Mouse (Mus musculus) forebrain, embryonic 14.5 days (tissue): ENCODE results near the gene Mapkapk5. TPM values are rescaled to one million over a fixed set of nuclear protein-coding genes. Genes with fewer than 3 reads are reported as not detected.

Source experiments
- ATAC-seq: fragments of 200-750 bp; cut with Nextera tagmentation; 2 replicates; pipeline ENCODE4 v1.8.0; 2017; ENCODE audit warnings: mild to moderate bottlenecking, moderate library complexity
- DNase-seq: peaks from one replicate; pipeline ENCODE4 v3.0.0-alpha.2; 2015; ENCODE audit warnings: low spot score
- H3K27ac ChIP-seq: fragments of 300-500 bp; sonication (generic); 2 replicates; pipeline ENCODE4 v1.5.1; 2014; ENCODE audit warnings: low read depth, mild to moderate bottlenecking, control low read depth, low read length, moderate library complexity
- H3K27me3 ChIP-seq: fragments of 300-500 bp; sonication (generic); replicated peaks from 2 replicates; pipeline ENCODE4 v1.6.1; 2014; ENCODE audit warnings: low read length, control low read depth, mixed read lengths; ENCODE audit not compliant: control insufficient read depth, insufficient read depth
- H3K36me3 ChIP-seq: fragments of 300-500 bp; sonication (generic); 2 replicates; pipeline ENCODE4 v1.6.1; 2014; ENCODE audit warnings: low read length, control low read depth; ENCODE audit not compliant: control insufficient read depth, insufficient read depth
- H3K4me1 ChIP-seq: fragments of 300-500 bp; sonication (generic); 2 replicates; pipeline ENCODE4 v1.6.1; 2014; ENCODE audit warnings: antibody characterized with exemption, low read length, control low read depth; ENCODE audit not compliant: control insufficient read depth, insufficient read depth
- H3K4me2 ChIP-seq: fragments of 300-500 bp; sonication (generic); 2 replicates; pipeline ENCODE4 v1.6.1; 2014; ENCODE audit warnings: mild to moderate bottlenecking, control low read depth, low read length
- H3K4me3 ChIP-seq: fragments of 300-500 bp; sonication (generic); 2 replicates; pipeline ENCODE4 v1.5.1; 2014; ENCODE audit warnings: low read depth, low read length, control low read depth
- H3K9ac ChIP-seq: fragments of 300-500 bp; sonication (generic); 2 replicates; pipeline ENCODE4 v1.6.1; 2014; ENCODE audit warnings: mild to moderate bottlenecking, low read length, control low read depth, moderate library complexity
- H3K9me3 ChIP-seq: fragments of 300-500 bp; sonication (generic); replicated peaks from 2 replicates; pipeline ENCODE4 v1.6.1; 2016; ENCODE audit warnings: low read length, control low read depth, mixed read lengths; ENCODE audit not compliant: control insufficient read depth
- WGBS: fragments of 180-500 bp; shearing (Covaris S2); extraction: QIAGEN DNeasy Blood & Tissue Kit; methylation state at CpG from one replicate; pipeline ENCODE4 v1.1.7; 2014; 5-methylcytosine and 5-hydroxymethylcytosine counted together
- polyA plus RNA-seq: library from polyadenylated mRNA; unstranded; fragments of >200 nt; fragmentation: Nextera tagmentation; extraction: Ambion mirVana; gene quantifications from 2 replicates; pipeline ENCODE4 v1.2.1, GENCODE M21; 2014

Mapkapk5 gene
- polyA plus RNA-seq, 1 experiment from 2014 or later, result 55.8 TPM

DNA sequence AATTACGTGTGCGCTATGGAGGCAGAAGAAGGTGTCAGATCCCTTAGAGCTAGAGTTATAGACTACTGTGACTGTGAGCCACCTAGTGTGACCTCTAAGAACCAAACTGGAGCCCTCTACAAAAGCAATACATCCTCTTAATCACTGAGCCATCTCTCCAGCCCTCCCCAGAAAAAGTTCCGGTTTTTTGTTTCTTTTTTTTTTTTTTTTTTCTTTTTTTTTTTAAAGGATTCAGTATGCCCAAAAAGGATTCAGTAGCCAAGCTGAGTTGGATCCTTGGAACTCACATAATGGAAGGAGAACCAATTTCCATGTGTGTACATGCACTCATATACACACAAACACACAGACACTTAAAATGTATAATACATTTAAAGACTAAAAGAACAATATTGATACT is 2.3 kb downstream of the Mapkapk5 start:
- no peak overlapping the region for H3K9ac ChIP-seq
- ATAC-seq, result no peak
- peaks cover 15% of the 10 kb centered on the region for H3K4me1 ChIP-seq
- no peak for DNase-seq
- no peaks in the 10 kb centered on the region for H3K27me3 ChIP-seq
- peaks cover 3% of the 10 kb centered on the region; the same call in 1 of the 2 replicates for H3K36me3 ChIP-seq
- H3K4me2 ChIP-seq, result no peak overlapping the region
- 84% methylated on average over 3 of the region's 3 CpGs for WGBS
- no peak overlapping the region for H3K4me3 ChIP-seq
- no peaks in the 10 kb centered on the region for H3K9me3 ChIP-seq
- H3K27ac ChIP-seq, result no peak overlapping the region

DNA sequence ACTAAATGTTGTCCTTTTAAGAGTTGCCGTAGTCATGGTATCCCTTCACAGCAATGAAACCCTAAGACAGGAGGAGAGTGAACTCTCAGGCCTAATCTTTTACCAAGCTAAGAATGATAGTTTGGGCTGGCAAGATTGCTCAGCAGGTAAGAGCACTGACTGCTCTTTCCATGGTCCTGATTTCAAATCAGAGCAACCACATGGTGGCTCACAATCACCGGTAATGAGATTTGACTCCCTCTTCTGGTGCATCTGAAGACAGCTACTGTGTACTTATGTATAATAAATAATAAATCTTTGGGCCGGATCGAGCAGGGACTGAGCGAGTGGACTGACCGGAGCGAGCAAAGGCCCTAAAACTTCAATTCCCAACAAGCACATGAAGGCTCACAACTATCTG is 4.5 kb downstream of the Mapkapk5 start:
- 89% methylated on average over 7 of the region's 7 CpGs for WGBS
- no peak overlapping the region for H3K27ac ChIP-seq
- no peaks in the 10 kb centered on the region for H3K27me3 ChIP-seq
- ATAC-seq, result no peak
- no peaks in the 10 kb centered on the region for H3K9me3 ChIP-seq
- H3K36me3 ChIP-seq, result peaks cover 18% of the 10 kb centered on the region
- H3K4me2 ChIP-seq, result no peak overlapping the region
- DNase-seq, result no peak
- H3K4me1 ChIP-seq, result peaks cover 10% of the 10 kb centered on the region
- no peak overlapping the region for H3K4me3 ChIP-seq
- no peak overlapping the region for H3K9ac ChIP-seq

DNA sequence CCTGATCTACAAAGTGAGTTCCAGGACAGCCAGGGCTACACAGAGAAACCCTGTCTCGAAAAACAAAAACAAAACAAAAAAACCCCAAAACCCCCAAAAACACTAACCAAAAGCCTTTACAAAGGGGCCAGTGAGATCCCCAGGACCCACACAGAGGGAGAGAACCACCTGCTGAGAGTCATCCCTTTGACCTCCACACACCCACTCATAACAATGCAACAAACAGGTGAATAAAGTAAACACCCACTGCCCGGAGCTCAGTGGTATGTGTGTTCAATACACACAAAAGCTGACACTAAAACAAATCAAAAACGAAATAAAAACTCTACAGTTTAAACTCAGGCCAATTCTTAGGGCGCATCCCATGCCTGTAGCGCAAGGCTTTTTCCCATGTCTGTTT is 5.6 kb downstream of the Mapkapk5 start:
- peaks cover 28% of the 10 kb centered on the region for H3K36me3 ChIP-seq
- no peak overlapping the region for H3K4me2 ChIP-seq
- no peak overlapping the region for H3K27ac ChIP-seq
- DNase-seq, result no peak
- H3K4me3 ChIP-seq, result no peak overlapping the region
- no peaks in the 10 kb centered on the region for H3K9me3 ChIP-seq
- no peak for ATAC-seq
- peaks cover 10% of the 10 kb centered on the region for H3K4me1 ChIP-seq
- no peaks in the 10 kb centered on the region for H3K27me3 ChIP-seq
- no peak overlapping the region for H3K9ac ChIP-seq
- WGBS, result 91% methylated on average over 5 of the region's 5 CpGs

DNA sequence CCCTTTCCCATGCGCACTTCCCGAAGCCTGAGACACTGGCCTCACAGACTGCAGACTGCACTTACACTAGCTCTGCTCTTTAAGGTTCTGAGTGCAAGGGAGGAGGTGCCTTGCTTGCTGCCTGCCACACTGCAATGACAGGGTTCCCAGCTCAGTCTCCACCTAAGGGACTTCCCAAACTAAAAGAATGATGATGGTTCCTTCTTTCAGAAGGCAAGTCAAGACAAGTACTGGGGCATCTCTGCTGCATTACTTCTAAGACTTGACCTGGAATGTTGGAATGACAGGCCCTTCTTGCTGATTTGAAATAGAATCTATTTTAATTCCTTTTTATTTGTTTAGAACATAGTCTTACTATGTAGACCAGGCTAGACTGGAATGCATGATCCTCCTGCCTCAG is 8.1 kb downstream of the Mapkapk5 start:
- 84% methylated on average over 2 of the region's 2 CpGs for WGBS
- no peak overlapping the region for H3K27ac ChIP-seq
- H3K27me3 ChIP-seq, result no peaks in the 10 kb centered on the region
- H3K4me1 ChIP-seq, result no peaks in the 10 kb centered on the region
- no peak overlapping the region for H3K9ac ChIP-seq
- no peak for ATAC-seq
- no peak overlapping the region for H3K4me3 ChIP-seq
- no peak overlapping the region for H3K4me2 ChIP-seq
- H3K36me3 ChIP-seq, result peaks cover 50% of the 10 kb centered on the region
- H3K9me3 ChIP-seq, result no peaks in the 10 kb centered on the region
- no peak for DNase-seq

DNA sequence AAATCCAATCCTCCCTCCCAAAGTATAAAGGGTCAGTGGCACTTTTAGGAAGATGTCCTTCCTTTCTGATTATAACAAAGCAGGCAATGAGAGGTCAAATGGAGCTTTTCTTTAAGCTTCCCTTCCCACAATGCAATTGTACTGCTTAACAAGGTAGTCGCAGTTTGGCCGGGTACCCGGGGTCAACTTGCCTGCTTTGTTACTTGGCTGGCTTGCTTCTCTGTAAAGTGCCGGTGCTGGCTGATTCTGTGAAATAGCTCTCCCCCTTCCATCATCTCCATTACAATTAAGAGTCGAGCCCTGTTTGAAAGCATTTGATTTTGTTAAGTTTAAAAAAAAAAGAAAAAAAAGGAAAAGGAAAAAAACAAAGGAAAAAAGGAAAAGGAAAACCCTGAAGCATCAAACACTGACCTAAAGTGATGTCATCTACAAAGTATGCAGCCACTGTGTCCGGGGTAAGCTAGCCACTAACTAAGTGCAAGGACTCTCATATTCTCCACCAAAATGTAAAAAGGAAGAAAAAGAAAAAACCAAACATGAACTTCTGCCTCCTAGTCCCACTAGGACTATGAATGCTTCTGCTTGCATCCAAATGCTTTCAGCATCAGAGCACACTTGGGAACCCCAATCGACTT is 8.7 kb downstream of the Mapkapk5 start:
- DNase-seq, result no peak
- Histone ChIP-seq H3K9ac (no peak overlapping the region), H3K9me3 (no peaks in the 10 kb centered on the region), H3K4me2 (no peak overlapping the region), H3K27ac (no peak overlapping the region), H3K4me1 (no peaks in the 10 kb centered on the region), H3K4me3 (no peak overlapping the region), H3K36me3 (peaks cover 56% of the 10 kb centered on the region), H3K27me3 (no peaks in the 10 kb centered on the region)
- 48% methylated on average over 7 of the region's 7 CpGs for WGBS
- ATAC-seq, result no peak

DNA sequence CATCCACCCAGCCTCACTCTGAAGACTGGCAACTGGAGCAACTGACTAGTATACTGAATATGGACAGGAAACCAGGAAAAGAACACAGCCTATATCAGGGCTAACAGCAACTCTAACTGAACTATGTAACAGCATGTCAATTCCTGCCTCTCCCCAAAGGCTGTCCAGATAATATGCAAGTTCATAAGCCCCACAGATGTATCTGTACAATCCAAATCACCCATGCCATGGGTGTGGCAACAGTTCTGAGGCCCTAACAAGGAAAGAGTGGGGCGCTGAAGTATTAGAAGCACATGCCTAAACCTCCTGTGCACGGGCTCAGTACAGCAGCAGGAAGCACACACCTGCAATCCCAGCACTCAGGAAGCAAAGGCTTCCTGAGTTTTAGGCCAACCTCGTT is 10.6 kb downstream of the Mapkapk5 start:
- ATAC-seq, result no peak
- peaks cover 72% of the 10 kb centered on the region for H3K36me3 ChIP-seq
- H3K27me3 ChIP-seq, result no peaks in the 10 kb centered on the region
- no peak for DNase-seq
- no peaks in the 10 kb centered on the region for H3K9me3 ChIP-seq
- H3K27ac ChIP-seq, result no peak overlapping the region
- 99% methylated on average over 3 of the region's 3 CpGs for WGBS
- no peak overlapping the region for H3K9ac ChIP-seq
- no peak overlapping the region for H3K4me2 ChIP-seq
- no peak overlapping the region for H3K4me3 ChIP-seq
- no peaks in the 10 kb centered on the region for H3K4me1 ChIP-seq

DNA sequence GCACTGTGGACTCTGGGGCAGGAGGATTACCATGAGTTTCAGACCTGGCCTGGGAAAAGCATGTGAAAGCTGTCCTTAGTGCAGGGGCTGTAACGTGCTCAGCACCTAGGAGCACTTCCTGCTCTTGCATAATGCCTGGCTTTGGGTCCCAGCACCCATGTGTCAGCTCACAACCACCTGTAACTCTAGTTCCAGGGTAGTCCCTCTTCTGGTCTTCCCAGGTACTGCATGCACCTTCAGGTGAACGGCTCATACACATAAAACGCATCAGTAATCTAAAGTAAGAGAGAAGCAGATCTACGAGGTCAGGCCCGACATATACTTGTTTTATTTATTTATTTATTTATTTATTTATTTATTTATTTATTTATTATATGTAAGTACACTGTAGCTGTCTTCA is 11.2 kb downstream of the Mapkapk5 start:
- Histone ChIP-seq H3K4me2 (no peak overlapping the region), H3K27me3 (no peaks in the 10 kb centered on the region), H3K36me3 (peaks cover 77% of the 10 kb centered on the region), H3K9me3 (no peaks in the 10 kb centered on the region), H3K4me1 (no peaks in the 10 kb centered on the region), H3K9ac (no peak overlapping the region), H3K27ac (no peak overlapping the region), H3K4me3 (no peak overlapping the region)
- DNase-seq, result no peak
- WGBS, result 96% methylated on average over 5 of the region's 5 CpGs
- no peak for ATAC-seq

DNA sequence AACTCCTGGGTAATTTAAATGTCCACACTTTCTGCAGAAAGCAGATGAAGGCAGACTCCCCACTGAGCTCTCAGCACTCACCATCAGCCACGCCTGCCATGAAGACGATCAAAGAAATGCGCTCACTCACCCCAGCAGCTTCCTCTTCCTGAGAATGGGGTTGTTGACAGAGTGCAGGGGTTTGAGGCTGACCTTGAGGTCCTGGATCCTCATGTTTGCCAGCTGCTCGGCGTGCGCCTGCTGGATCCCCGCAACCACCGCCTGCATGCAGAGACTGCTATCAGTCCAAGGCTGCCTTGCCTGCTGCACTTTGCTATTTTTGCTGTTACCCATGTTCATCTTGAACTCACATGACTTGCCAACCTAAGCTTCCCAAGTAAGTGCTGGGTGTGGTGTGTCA is 18.7 kb downstream of the Mapkapk5 start:
- Histone ChIP-seq H3K27me3 (no peaks in the 10 kb centered on the region), H3K9ac (no peak overlapping the region), H3K4me2 (no peak overlapping the region), H3K27ac (no peak overlapping the region), H3K9me3 (no peaks in the 10 kb centered on the region), H3K36me3 (peaks cover 86% of the 10 kb centered on the region), H3K4me3 (no peak overlapping the region), H3K4me1 (no peaks in the 10 kb centered on the region)
- DNase-seq (no peak), ATAC-seq (no peak)
- 89% methylated on average over 8 of the region's 8 CpGs for WGBS

DNA sequence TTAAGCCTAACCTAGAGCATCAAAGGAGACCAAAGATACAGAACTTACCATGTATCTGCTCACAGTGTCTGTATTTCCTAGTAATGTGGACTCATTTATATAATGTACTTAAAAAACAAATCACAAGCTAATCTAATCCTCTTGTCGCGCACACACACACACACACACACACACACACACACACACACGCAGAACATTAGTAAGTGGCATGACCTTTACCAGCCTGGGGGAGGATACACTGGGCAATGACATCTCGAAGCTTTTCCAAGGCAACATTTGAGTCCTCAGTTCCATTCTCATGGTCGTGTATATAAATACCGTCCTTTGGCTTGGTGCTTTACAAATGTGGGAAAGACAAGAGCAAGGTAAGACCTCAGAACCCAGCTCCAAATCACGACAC is 19.2 kb downstream of the Mapkapk5 start:
- no peaks in the 10 kb centered on the region for H3K4me1 ChIP-seq
- WGBS, result 93% methylated on average over 7 of the region's 7 CpGs
- no peaks in the 10 kb centered on the region for H3K27me3 ChIP-seq
- no peak overlapping the region for H3K4me2 ChIP-seq
- H3K4me3 ChIP-seq, result no peak overlapping the region
- no peak overlapping the region for H3K9ac ChIP-seq
- ATAC-seq (no peak), DNase-seq (no peak)
- no peak overlapping the region for H3K27ac ChIP-seq
- H3K9me3 ChIP-seq, result no peaks in the 10 kb centered on the region
- H3K36me3 ChIP-seq, result peaks cover 83% of the 10 kb centered on the region
